Mouse (Mus musculus) yolk sac, embryonic 10.5 days (tissue): ENCODE results near the gene Kif4.

ENCODE experiments used
- DNase-seq: peaks from one replicate; pipeline ENCODE4 v3.0.0-alpha.2; 2017; ENCODE audit warnings: low spot score

The Kif4 gene

GRCm38 (mm10) chrX:100730266-100730665, 104.7 kb downstream of the Kif4 start:
- no peak for DNase-seq

- DNase-seq = peak; percentile 3
Measured at GRCm38 (mm10) chrX:100734359-100734758, 108.8 kb downstream of the Kif4 start.

GRCm38 (mm10) chrX:100738918-100739317, 113.4 kb downstream of the Kif4 start:
- no peak for DNase-seq

GRCm38 (mm10) chrX:100739443-100739842, 113.9 kb downstream of the Kif4 start:
- DNase-seq = no peak

GRCm38 (mm10) chrX:100740785-100741184, 115.2 kb downstream of the Kif4 start:
- no peak for DNase-seq

- peak; percentile 8 for DNase-seq
Measured at GRCm38 (mm10) chrX:100741940-100742339, 116.4 kb downstream of the Kif4 start.

GRCm38 (mm10) chrX:100765855-100766254, 140.3 kb downstream of the Kif4 start:
- DNase-seq = no peak

GRCm38 (mm10) chrX:100767181-100767884, 141.8 kb downstream of the Kif4 start, which contains the start of gene Dlg3:
TSS of gene Dlg3 (plus strand) at chrX:100767722.
- peak; percentile 9 for DNase-seq

- DNase-seq = no peak
Measured at GRCm38 (mm10) chrX:100767885-100768626, 142.5 kb downstream of the Kif4 start.

- DNase-seq = no peak
Measured at GRCm38 (mm10) chrX:100769281-100769680, 143.7 kb downstream of the Kif4 start.

- peak; percentile 53 for DNase-seq
Measured at GRCm38 (mm10) chrX:100774341-100774811, 148.8 kb downstream of the Kif4 start.

- DNase-seq = no peak
Measured at GRCm38 (mm10) chrX:100775405-100775804, 149.9 kb downstream of the Kif4 start.

- no peak for DNase-seq
Measured at GRCm38 (mm10) chrX:100776494-100776893, 151.0 kb downstream of the Kif4 start.
